Mouse (Mus musculus) heart, adult 18-20 months (tissue): Measurements from ENCODE around the gene Rrn3. TPM values are rescaled to one million over a fixed set of nuclear protein-coding genes. Genes with fewer than 3 reads are reported as not detected.
A peak's percentile ranks its signal among the peaks of the same experiment; 100 is the strongest.
"Not testable (repeated sequence)": the region's sequence is repeated elsewhere in the genome, so short reads cannot be mapped to it uniquely, and the experiment has no call there.

Experiments
- DNase-seq, 2 experiments: peaks; one replicate each; pipeline ENCODE4 v3.0.0; 2021 to 2022; ENCODE audit warnings: mixed read lengths in 1 of 2
- long read RNA-seq, 2 experiments: library from polyadenylated mRNA; stranded (forward); transcript quantifications; one replicate each; pipeline ENCODE4 v2.0.0; 2021
- total RNA-seq, 2 experiments: library from RNA; stranded (reverse); gene quantifications; 2 replicates each; pipeline ENCODE4 v1.2.3; 2021

Rrn3 gene
- 10 to 100 TPM; 40.7 to 40.9 TPM for total RNA-seq
- long read RNA-seq, experiment 1, transcript Rrn3-201 (18 exons, 3,582 nt), result major isoform, 46 of 58 reads
- long read RNA-seq, experiment 1, partial matches to known transcripts, result 6 of 58 reads
- long read RNA-seq, experiment 1, other reads (novel, unspliced or antisense), result 5 of 58 reads
- long read RNA-seq, experiment 2, transcript Rrn3-201 (18 exons, 3,582 nt), result major isoform, 26 of 33 reads
- long read RNA-seq, experiment 2, partial matches to known transcripts, result 0 of 33 reads
- long read RNA-seq, experiment 2, other reads (novel, unspliced or antisense), result 7 of 33 reads

GRCm38 (mm10) chr16:13780353-13781036, at the start of gene Rrn3:
Rrn3 (plus strand) TSS chr16:13780708.
- peak; percentile 91 to 94 for DNase-seq

- no peak for DNase-seq
These were observed 47.7 kb upstream of the Rrn3 start for GRCm38 (mm10) chr16:13732786-13733185.

- DNase-seq, result peak; percentile 61 to 88
These were observed 46.9 kb upstream of the Rrn3 start for GRCm38 (mm10) chr16:13733518-13734137.

- no peak for DNase-seq
These were observed 44.5 kb upstream of the Rrn3 start for GRCm38 (mm10) chr16:13735977-13736376.

- DNase-seq, result not testable (repeated sequence)
These were observed 41.5 kb upstream of the Rrn3 start for GRCm38 (mm10) chr16:13739044-13739443.

GRCm38 (mm10) chr16:13740844-13741243, 39.7 kb upstream of the Rrn3 start:
- DNase-seq, result no peak

- no peak for DNase-seq
These were observed 32.8 kb upstream of the Rrn3 start for GRCm38 (mm10) chr16:13747708-13748107.

- no peak for DNase-seq
These were observed 32.4 kb upstream of the Rrn3 start for GRCm38 (mm10) chr16:13748124-13748523.

GRCm38 (mm10) chr16:13748813-13749212, 31.7 kb upstream of the Rrn3 start:
- DNase-seq, result not testable (repeated sequence)

GRCm38 (mm10) chr16:13749306-13749705, 31.2 kb upstream of the Rrn3 start:
- DNase-seq, result no peak

GRCm38 (mm10) chr16:13749981-13750380, 30.5 kb upstream of the Rrn3 start:
- no peak for DNase-seq

GRCm38 (mm10) chr16:13750626-13751025, 29.9 kb upstream of the Rrn3 start:
- DNase-seq, result no peak

GRCm38 (mm10) chr16:13753986-13754385, 26.5 kb upstream of the Rrn3 start:
- no peak for DNase-seq

GRCm38 (mm10) chr16:13754400-13755190, 25.9 kb upstream of the Rrn3 start:
- DNase-seq, result peak; percentile 97 to 98

GRCm38 (mm10) chr16:13757823-13758222, 22.7 kb upstream of the Rrn3 start:
- DNase-seq, result no peak

- not testable (repeated sequence) for DNase-seq
These were observed 17.7 kb upstream of the Rrn3 start for GRCm38 (mm10) chr16:13762807-13763206.

- no peak for DNase-seq
These were observed 16.0 kb upstream of the Rrn3 start for GRCm38 (mm10) chr16:13764519-13764918.

- DNase-seq, result no peak
These were observed 14.1 kb upstream of the Rrn3 start for GRCm38 (mm10) chr16:13766367-13766766.

GRCm38 (mm10) chr16:13771603-13772002, 8.9 kb upstream of the Rrn3 start:
- DNase-seq, result not testable (repeated sequence)

- DNase-seq, result not testable (repeated sequence)
These were observed 8.5 kb upstream of the Rrn3 start for GRCm38 (mm10) chr16:13772051-13772450.

- not testable (repeated sequence) for DNase-seq
These were observed 6.5 kb upstream of the Rrn3 start for GRCm38 (mm10) chr16:13774011-13774410.

GRCm38 (mm10) chr16:13774651-13775050, 5.9 kb upstream of the Rrn3 start:
- not testable (repeated sequence) for DNase-seq
